In genomic region chr1:40597822-40598221, GRCm38 (mm10) we compare ENCODE assay signal across 29 mouse cellular contexts. TPM values are rescaled to one million over a fixed set of nuclear protein-coding genes. Genes with fewer than 3 reads are reported as not detected.
"Had no signal": no experiment of that assay in that cellular context is flagged by ENCODE, and none has a peak within 500 bp of the region (broad histone marks: within the 10 kb centered on the region; RNA-seq: fewer than 3 reads in every experiment).

No protein-coding gene starts in this region.

- H3K27ac ChIP-seq: heart, adult 2 months; heart, embryonic 13.5 days; heart, embryonic 15.5 days; hindbrain, embryonic 10.5 days; hindbrain, embryonic 12.5 days; hindbrain, embryonic 14.5 days; hindbrain, postnatal 0 days; kidney, embryonic 15.5 days; kidney, postnatal 0 days; left cerebral cortex, adult 2 months; limb, embryonic 10.5 days; limb, embryonic 12.5 days; liver, embryonic 13.5 days had no signal

- H3K4me3 ChIP-seq: heart, adult 2 months; heart, embryonic 13.5 days; heart, embryonic 15.5 days; hindbrain, embryonic 10.5 days; hindbrain, embryonic 12.5 days; kidney, embryonic 15.5 days; left cerebral cortex, adult 2 months; limb, embryonic 10.5 days; limb, embryonic 12.5 days; liver, embryonic 13.5 days had no signal

- H3K9ac ChIP-seq: heart, embryonic 13.5 days; heart, embryonic 15.5 days; hindbrain, embryonic 12.5 days; hindbrain, embryonic 14.5 days; kidney, embryonic 15.5 days; limb, embryonic 12.5 days; liver, embryonic 13.5 days had no signal

- H3K4me2 ChIP-seq: heart, embryonic 11.5 days; heart, embryonic 13.5 days; heart, embryonic 15.5 days; hindbrain, embryonic 12.5 days; hindbrain, embryonic 14.5 days; kidney, embryonic 15.5 days; limb, embryonic 12.5 days; liver, embryonic 11.5 days; liver, embryonic 13.5 days had no signal

- ATAC-seq: hindbrain, postnatal 0 days; intestine, embryonic 16.5 days had no signal

- H3K27me3 ChIP-seq: heart, embryonic 13.5 days; heart, embryonic 15.5 days; hindbrain, embryonic 12.5 days; kidney, embryonic 15.5 days; limb, embryonic 12.5 days; liver, embryonic 13.5 days had no signal

- DNase-seq: gastrocnemius, postnatal 14 days; gastrocnemius, postnatal 36 days; heart, adult 2 months; heart, postnatal 4 days; kidney, adult 11 months; kidney, adult 2 months; kidney, adult 9 months; kidney, postnatal 14 days; kidney, postnatal 36 days; layer of hippocampus, adult 9-11 months; liver; liver, embryonic 13.5 days had no signal

- H3K9me3 ChIP-seq: heart, embryonic 13.5 days; heart, embryonic 15.5 days; hindbrain, embryonic 10.5 days; hindbrain, embryonic 12.5 days; kidney, embryonic 15.5 days; limb, embryonic 10.5 days; limb, embryonic 12.5 days; liver, embryonic 13.5 days had no signal

- H3K4me1 ChIP-seq: heart, embryonic 13.5 days; heart, embryonic 15.5 days; hindbrain, embryonic 10.5 days; hindbrain, embryonic 12.5 days; kidney, embryonic 15.5 days; limb, embryonic 10.5 days; limb, embryonic 12.5 days; liver, embryonic 13.5 days had no signal

- H3K36me3 ChIP-seq: heart, embryonic 13.5 days; heart, embryonic 15.5 days; hindbrain, embryonic 10.5 days; hindbrain, embryonic 12.5 days; kidney, embryonic 15.5 days; limb, embryonic 10.5 days; limb, embryonic 12.5 days; liver, embryonic 13.5 days had no signal

RNA-seq across cellular contexts. Expression of gene Slc9a4, which starts 17.9 kb away (rescaled TPM):
- total RNA-seq: heart, postnatal 25 days; heart, postnatal 4 days had no signal
- polyA plus RNA-seq: heart, embryonic 11.5 days; heart, embryonic 13.5 days; heart, embryonic 15.5 days; heart, postnatal 0 days; hindbrain, embryonic 10.5 days; hindbrain, embryonic 14.5 days; hindbrain, postnatal 0 days; intestine, embryonic 14.5 days; limb, embryonic 10.5 days; limb, embryonic 12.5 days; liver, embryonic 11.5 days; liver, embryonic 13.5 days had no signal
